ENCODE assay signal across 22 mouse cellular contexts in genomic region chr4:52849039-52849635, GRCm38 (mm10). TPM values are rescaled to one million over a fixed set of nuclear protein-coding genes. Genes with fewer than 3 reads are reported as not detected.
A peak's percentile ranks its signal among the peaks of the same experiment; 100 is the strongest.
DNase-seq lines count a peak whose midpoint lies in the region; ATAC-seq and TF ChIP-seq lines count a peak whose summit lies in the region.
"Had no signal": no experiment of that assay in that cellular context is flagged by ENCODE, and none has a peak within 500 bp of the region (broad histone marks: within the 10 kb centered on the region; RNA-seq: fewer than 3 reads in every experiment).

No protein-coding gene starts in this region.

- no peak overlapping the region for H3K4me2 ChIP-seq in forebrain, embryonic 14.5 days (ENCODE audit: low read length)
- H3K4me2 ChIP-seq in forebrain, embryonic 12.5 days: no peak overlapping the region
- no peak overlapping the region for H3K4me2 ChIP-seq in midbrain, embryonic 13.5 days (replicated peaks)
- H3K4me2 ChIP-seq in midbrain, embryonic 16.5 days (ENCODE audit: low read length): no peak overlapping the region
- no peak overlapping the region for H3K4me2 ChIP-seq in forebrain, postnatal 0 days (ENCODE audit: low read depth)
- H3K4me2 ChIP-seq: limb, embryonic 13.5 days; neural tube, embryonic 13.5 days had no signal

- no peaks in the 10 kb centered on the region for H3K9me3 ChIP-seq in forebrain, embryonic 14.5 days (replicated peaks; ENCODE audit: control insufficient read depth, low read length)
- no peaks in the 10 kb centered on the region for H3K9me3 ChIP-seq in forebrain, embryonic 12.5 days
- H3K9me3 ChIP-seq in midbrain, embryonic 13.5 days: no peaks in the 10 kb centered on the region
- no peaks in the 10 kb centered on the region for H3K9me3 ChIP-seq in midbrain, embryonic 16.5 days (replicated peaks; ENCODE audit: control insufficient read depth, low read length, poor library complexity, severe bottlenecking)
- H3K9me3 ChIP-seq in forebrain, postnatal 0 days (ENCODE audit: low read length): no peaks in the 10 kb centered on the region
- H3K9me3 ChIP-seq: limb, embryonic 13.5 days; neural tube, embryonic 13.5 days had no signal

- no peaks in the 10 kb centered on the region for H3K27me3 ChIP-seq in forebrain, embryonic 14.5 days (replicated peaks; ENCODE audit: control insufficient read depth, insufficient read depth, low read length)
- no peaks in the 10 kb centered on the region for H3K27me3 ChIP-seq in forebrain, embryonic 12.5 days
- H3K27me3 ChIP-seq in midbrain, embryonic 13.5 days: no peaks in the 10 kb centered on the region
- H3K27me3 ChIP-seq in midbrain, embryonic 16.5 days (ENCODE audit: control insufficient read depth, insufficient read depth, low read depth, low read length): no peaks in the 10 kb centered on the region
- no peaks in the 10 kb centered on the region for H3K27me3 ChIP-seq in forebrain, postnatal 0 days (ENCODE audit: insufficient read depth, low read length)
- H3K27me3 ChIP-seq: limb, embryonic 13.5 days; neural tube, embryonic 13.5 days had no signal

- no peak overlapping the region for H3K4me3 ChIP-seq in forebrain, embryonic 14.5 days (ENCODE audit: low read depth, low read length)
- no peak overlapping the region for H3K4me3 ChIP-seq in forebrain, embryonic 12.5 days (replicated peaks)
- H3K4me3 ChIP-seq in midbrain, embryonic 13.5 days (replicated peaks): no peak overlapping the region
- no peak overlapping the region for H3K4me3 ChIP-seq in midbrain, embryonic 16.5 days (ENCODE audit: low read depth, low read length)
- H3K4me3 ChIP-seq in forebrain, postnatal 0 days (ENCODE audit: low read depth, low read length): no peak overlapping the region
- H3K4me3 ChIP-seq: heart, adult 2 months; limb, embryonic 13.5 days; neural tube, embryonic 13.5 days had no signal

- H3K27ac ChIP-seq in forebrain, embryonic 14.5 days (ENCODE audit: low read depth, low read length): no peak overlapping the region
- H3K27ac ChIP-seq in forebrain, embryonic 12.5 days: no peak overlapping the region
- no peak overlapping the region for H3K27ac ChIP-seq in midbrain, embryonic 13.5 days
- no peak overlapping the region for H3K27ac ChIP-seq in midbrain, embryonic 16.5 days (ENCODE audit: low read length)
- H3K27ac ChIP-seq in forebrain, postnatal 0 days (ENCODE audit: low read depth, low read length): no peak overlapping the region
- H3K27ac ChIP-seq: heart, adult 2 months; limb, embryonic 13.5 days; liver, embryonic 14.5 days; neural tube, embryonic 13.5 days had no signal

- ATAC-seq in forebrain, embryonic 14.5 days: peak; percentile 71
- no peak; the same call in 1 of the 2 replicates for ATAC-seq in forebrain, embryonic 12.5 days (ENCODE audit: low FRiP score)
- 0 out of 2 replicates have a peak, but pooled peaks have one; percentile 37 for ATAC-seq in midbrain, embryonic 13.5 days
- no peak for ATAC-seq in midbrain, embryonic 16.5 days
- ATAC-seq in forebrain, postnatal 0 days: peak; percentile 48

- no peaks in the 10 kb centered on the region for H3K36me3 ChIP-seq in forebrain, embryonic 14.5 days (ENCODE audit: control insufficient read depth, insufficient read depth, low read length)
- H3K36me3 ChIP-seq in forebrain, embryonic 12.5 days (replicated peaks): no peaks in the 10 kb centered on the region
- H3K36me3 ChIP-seq in midbrain, embryonic 13.5 days: no peaks in the 10 kb centered on the region
- H3K36me3 ChIP-seq in midbrain, embryonic 16.5 days (ENCODE audit: control insufficient read depth, insufficient read depth, low read length): no peaks in the 10 kb centered on the region
- no peaks in the 10 kb centered on the region for H3K36me3 ChIP-seq in forebrain, postnatal 0 days (ENCODE audit: insufficient read depth)
- H3K36me3 ChIP-seq: limb, embryonic 13.5 days; neural tube, embryonic 13.5 days had no signal

- no peaks in the 10 kb centered on the region for H3K4me1 ChIP-seq in forebrain, embryonic 14.5 days (ENCODE audit: control insufficient read depth, insufficient read depth, low read length)
- no peaks in the 10 kb centered on the region for H3K4me1 ChIP-seq in forebrain, embryonic 12.5 days
- no peaks in the 10 kb centered on the region for H3K4me1 ChIP-seq in midbrain, embryonic 13.5 days (replicated peaks)
- no peaks in the 10 kb centered on the region for H3K4me1 ChIP-seq in midbrain, embryonic 16.5 days (ENCODE audit: control insufficient read depth, insufficient read depth, low read length)
- no peaks in the 10 kb centered on the region for H3K4me1 ChIP-seq in forebrain, postnatal 0 days (ENCODE audit: insufficient read depth)
- H3K4me1 ChIP-seq: limb, embryonic 13.5 days; neural tube, embryonic 13.5 days had no signal

- no peak overlapping the region for H3K9ac ChIP-seq in forebrain, embryonic 14.5 days (ENCODE audit: low read length)
- no peak overlapping the region for H3K9ac ChIP-seq in forebrain, embryonic 12.5 days
- H3K9ac ChIP-seq in midbrain, embryonic 13.5 days (replicated peaks): no peak overlapping the region
- no peak overlapping the region for H3K9ac ChIP-seq in midbrain, embryonic 16.5 days (ENCODE audit: low read depth, low read length)
- H3K9ac ChIP-seq in forebrain, postnatal 0 days: no peak overlapping the region
- H3K9ac ChIP-seq: limb, embryonic 13.5 days; liver, embryonic 14.5 days; neural tube, embryonic 13.5 days had no signal

- WGBS in forebrain, embryonic 14.5 days: 23% methylated on average over 4 of the region's 4 CpGs
- 55% methylated on average over 4 of the region's 4 CpGs for WGBS in forebrain, embryonic 12.5 days
- WGBS in midbrain, embryonic 13.5 days: 63% methylated on average over 4 of the region's 4 CpGs
- WGBS in midbrain, embryonic 16.5 days: 54% methylated on average over 4 of the region's 4 CpGs
- WGBS in forebrain, postnatal 0 days: 19% methylated on average over 4 of the region's 4 CpGs

- no peak for TF ChIP-seq CTCF in forebrain, postnatal 0 days (IDR thresholded peaks at IDR 0.05; ENCODE audit: low read depth)

- DNase-seq in forebrain, embryonic 14.5 days (ENCODE audit: low spot score): peak; percentile 63
- DNase-seq in cerebellum, adult 8-10 months: peak; percentile 3
- DNase-seq in forebrain, postnatal 0 days: peak; percentile 15
- DNase-seq in gastrocnemius, postnatal 10 days: no peak
- DNase-seq: adrenal gland, postnatal 25 days; heart, adult 2 months; kidney, adult 18-20 months; kidney, postnatal 14 days; right cerebral cortex, postnatal 14 days; thymus, postnatal 14 days had no signal

RNA-seq across cellular contexts. Expression of gene Olfr273, which starts 9.9 kb away (rescaled TPM):
- polyA plus RNA-seq in forebrain, embryonic 14.5 days (2014; fragmentation: Nextera tagmentation; extraction: Ambion mirVana): not detected in 2 replicates
- not detected in 2 replicates for polyA plus RNA-seq in forebrain, embryonic 12.5 days (2016; fragmentation: Nextera tagmentation; extraction: Ambion mirVana)
- not detected in 2 replicates for polyA plus RNA-seq in midbrain, embryonic 13.5 days (2015; fragmentation: Nextera tagmentation; extraction: Ambion mirVana)
- polyA plus RNA-seq in midbrain, embryonic 16.5 days (2015; fragmentation: Nextera tagmentation; extraction: Ambion mirVana): not detected in 2 replicates
- not detected in 2 replicates for total RNA-seq in forebrain, postnatal 0 days (2014; rRNA removed)
- not detected in 2 replicates for polyA plus RNA-seq in forebrain, postnatal 0 days (2015; fragmentation: Nextera tagmentation; extraction: Ambion mirVana)
- total RNA-seq in gastrocnemius, postnatal 10 days (2021): not detected
- total RNA-seq: adrenal gland, postnatal 25 days; gastrocnemius, adult 8-10 months; heart, adult 2 months; left cerebral cortex, adult 8-10 months; megakaryocyte progenitor cell, adult 5-6 weeks had no signal
- polyA plus RNA-seq: heart, adult 2 months; heart, embryonic 16.5 days; limb, embryonic 13.5 days; liver, embryonic 14.5 days; lung, embryonic 16.5 days; neural tube, embryonic 13.5 days; stomach, embryonic 16.5 days had no signal

RNA-seq across cellular contexts. Expression of gene Olfr275, which starts 34.7 kb away (rescaled TPM):
- polyA plus RNA-seq in forebrain, embryonic 14.5 days (2014; fragmentation: Nextera tagmentation; extraction: Ambion mirVana): not detected in 2 replicates
- not detected in 2 replicates for polyA plus RNA-seq in forebrain, embryonic 12.5 days (2016; fragmentation: Nextera tagmentation; extraction: Ambion mirVana)
- polyA plus RNA-seq in midbrain, embryonic 13.5 days (2015; fragmentation: Nextera tagmentation; extraction: Ambion mirVana): not detected in 2 replicates
- not detected in 2 replicates for polyA plus RNA-seq in midbrain, embryonic 16.5 days (2015; fragmentation: Nextera tagmentation; extraction: Ambion mirVana)
- total RNA-seq in forebrain, postnatal 0 days (2014; rRNA removed): not detected in 2 replicates
- polyA plus RNA-seq in forebrain, postnatal 0 days (2015; fragmentation: Nextera tagmentation; extraction: Ambion mirVana): not detected in 2 replicates
- total RNA-seq in gastrocnemius, postnatal 10 days (2021): not detected
- total RNA-seq: adrenal gland, postnatal 25 days; gastrocnemius, adult 8-10 months; heart, adult 2 months; left cerebral cortex, adult 8-10 months; megakaryocyte progenitor cell, adult 5-6 weeks had no signal
- polyA plus RNA-seq: heart, adult 2 months; heart, embryonic 16.5 days; limb, embryonic 13.5 days; liver, embryonic 14.5 days; lung, embryonic 16.5 days; neural tube, embryonic 13.5 days; stomach, embryonic 16.5 days had no signal

Comparison
In these comparisons a context has a peak if more than half of its experiments do, and no peak if none do; other contexts are left out.
1. ATAC-seq: peak in forebrain, embryonic 14.5 days (single experiment), midbrain, embryonic 13.5 days (single experiment) and forebrain, postnatal 0 days (single experiment); none in forebrain, embryonic 12.5 days (single experiment) and midbrain, embryonic 16.5 days (single experiment).